Mouse (Mus musculus): ENCODE measurements at regions not wholly inside any gene's neighbourhood (a gene's known extent, or its start where the extent isn't known, plus 50 kb on each side); places are given as distances from the start of the nearest gene placed in this dataset.
A peak's percentile ranks its signal among the peaks of the same experiment; 100 is the strongest.

DNA sequence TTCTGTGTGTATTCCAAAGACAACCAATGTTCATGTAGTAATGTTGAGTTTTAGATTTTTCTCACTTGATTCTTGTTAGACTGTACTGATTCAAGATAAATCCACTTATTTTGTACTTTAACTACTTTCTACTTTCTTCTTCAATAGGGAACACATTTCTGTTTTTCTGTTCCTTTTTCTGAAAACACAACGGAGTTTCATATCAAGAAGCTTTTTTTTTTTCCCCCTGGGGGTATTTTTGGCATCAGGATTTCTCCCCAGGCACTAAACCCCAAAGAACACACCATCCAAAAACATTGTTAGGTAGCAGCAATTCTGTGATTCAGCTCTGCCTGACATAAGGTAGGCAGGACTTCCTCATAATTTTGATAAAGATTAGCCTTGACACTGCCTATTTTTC lies 1200.7 kb downstream of the Gsdmc2 start:
- no peak for DNase-seq (ENCODE audit: low read depth, low spot score)

DNA sequence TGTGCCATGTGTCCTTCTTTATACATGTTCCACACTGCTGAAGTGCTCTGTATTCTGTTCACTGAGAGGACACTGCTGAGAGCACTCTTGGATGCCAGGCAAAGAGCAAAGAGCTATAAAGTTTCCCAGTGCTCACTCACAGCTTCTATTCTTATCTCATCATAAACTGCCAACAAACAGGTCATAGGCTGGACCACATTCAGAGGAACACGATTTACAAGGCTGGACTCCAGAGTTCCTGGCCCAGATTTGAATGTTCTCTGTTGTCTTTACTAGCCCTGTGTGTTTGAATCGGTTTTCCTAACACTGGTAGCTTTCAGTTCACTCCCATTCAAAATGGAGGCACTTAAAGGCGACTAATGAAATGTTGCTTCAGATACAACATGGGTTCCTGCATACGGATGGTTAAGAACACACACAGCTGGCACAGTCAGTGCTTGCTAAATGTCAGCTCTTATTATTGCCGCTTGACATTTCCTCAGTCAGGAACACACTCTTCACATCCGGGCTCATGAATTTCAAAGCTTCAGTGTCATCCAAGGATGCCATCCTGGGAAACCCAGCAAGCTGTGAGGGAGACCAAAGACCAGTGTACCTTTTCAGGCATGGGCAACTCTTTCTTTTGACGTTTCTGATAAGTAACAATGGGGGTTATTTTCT lies 1203.8 kb downstream of the Gsdmc2 start:
- DNase-seq (ENCODE audit: low read depth, low spot score) = no peak

DNA sequence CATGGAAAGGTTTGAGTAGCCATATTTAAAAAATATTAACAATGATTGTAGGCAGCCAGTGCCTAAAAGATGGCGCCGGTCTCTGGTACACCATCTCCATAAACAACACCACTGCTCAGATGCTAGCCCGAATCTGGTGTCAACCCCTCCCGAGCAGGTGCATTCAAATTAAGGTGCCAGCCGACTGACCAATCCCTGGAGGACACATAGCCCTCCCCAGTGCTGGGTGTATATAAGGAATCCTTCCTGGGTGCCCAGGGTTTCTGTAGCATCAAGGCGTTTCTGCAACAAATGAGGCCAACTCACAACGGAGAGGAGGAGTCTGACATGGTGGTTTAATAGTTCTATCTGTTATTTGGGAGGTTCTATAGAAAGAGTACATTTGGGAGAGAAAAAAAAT lies 1219.6 kb downstream of the Gsdmc2 start:
- DNase-seq (ENCODE audit: low read depth, low spot score) = no peak

DNA sequence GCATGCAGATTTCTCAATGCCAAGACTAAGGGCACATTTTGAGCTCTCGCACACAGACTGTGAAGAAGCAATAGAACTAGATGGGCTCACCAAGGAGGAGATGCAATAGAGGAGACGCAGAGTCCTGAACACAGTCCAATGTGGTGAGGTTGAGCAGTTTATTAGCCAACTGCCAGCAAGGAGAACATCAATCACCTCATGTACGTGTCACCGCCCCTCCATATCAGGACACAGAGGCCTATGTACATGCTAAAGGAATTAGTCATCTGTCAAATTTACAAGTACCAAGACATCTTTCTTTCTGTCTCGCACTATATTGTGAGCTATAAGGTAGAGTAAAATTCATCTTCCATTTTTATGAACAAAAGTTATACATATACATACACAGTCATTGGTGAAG lies 1228.9 kb downstream of the Gsdmc2 start:
- no peak for DNase-seq (ENCODE audit: low read depth, low spot score)

GRCm38 (mm10) chr15:62596735-62597134 lies 1248.2 kb downstream of the Gsdmc2 start:
- DNase-seq (ENCODE audit: low read depth, low spot score) = no peak

DNA sequence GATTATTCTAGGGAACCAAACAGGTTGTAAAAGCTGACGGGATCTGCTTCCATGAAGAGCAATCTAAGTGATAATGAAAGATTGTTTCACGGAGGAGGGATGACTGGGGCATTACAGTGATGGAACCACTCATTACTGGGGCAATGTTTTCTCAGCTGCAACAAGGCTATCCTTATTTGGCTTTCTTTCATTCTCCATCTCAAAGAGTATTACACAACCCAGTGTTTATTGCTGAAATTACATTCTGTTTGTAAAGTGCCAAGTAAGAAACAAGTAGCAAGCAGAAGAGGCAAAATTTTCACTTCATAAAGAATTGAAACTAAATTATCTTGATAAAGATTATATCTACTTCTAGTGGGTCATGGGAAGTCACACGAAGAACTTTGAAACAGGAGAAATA lies 1256.4 kb downstream of the Gsdmc2 start:
- no peak for DNase-seq (ENCODE audit: low read depth, low spot score)

- DNase-seq (ENCODE audit: low read depth, low spot score) = no peak
These were observed 1266.2 kb downstream of the Gsdmc2 start for GRCm38 (mm10) chr15:62578788-62579187.

DNA sequence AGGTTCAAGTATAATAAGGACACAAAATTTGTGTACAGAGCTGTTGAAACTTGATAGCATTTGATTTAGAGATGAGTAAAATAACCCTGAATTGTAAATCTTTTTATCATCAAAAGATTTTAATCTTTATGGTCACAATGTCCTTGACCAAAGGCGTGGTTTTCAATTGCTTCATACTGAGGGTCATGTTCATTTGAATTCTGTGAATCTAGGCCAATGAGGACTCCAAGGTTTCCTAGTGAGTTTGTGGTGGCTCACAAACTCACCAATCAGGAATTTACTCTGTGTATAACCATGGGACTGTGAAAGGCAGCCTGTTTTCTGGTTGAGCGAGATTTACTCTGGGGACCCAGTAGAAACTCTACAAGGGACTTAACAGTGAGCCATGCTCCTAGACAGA lies 1269.2 kb downstream of the Gsdmc2 start:
- DNase-seq (ENCODE audit: low read depth, low spot score) = no peak

DNA sequence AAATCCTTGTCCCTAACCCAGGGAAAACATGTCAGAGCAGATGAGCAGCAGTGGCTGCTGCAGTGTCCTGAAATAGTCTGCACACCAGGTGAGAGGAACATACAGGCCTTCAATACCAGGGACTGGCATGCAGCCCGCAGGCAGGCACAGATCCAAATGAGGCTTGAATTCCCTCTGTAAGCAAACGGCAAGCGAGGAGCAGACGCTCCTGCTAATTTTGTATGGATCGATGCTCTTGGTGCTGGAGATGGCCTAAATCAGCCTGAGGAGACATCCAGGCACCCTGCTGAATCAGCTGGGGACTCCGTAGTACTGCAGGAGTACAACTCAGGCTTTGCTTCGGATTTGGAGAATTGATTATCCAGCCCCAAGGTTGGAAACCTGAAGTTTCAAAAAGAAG lies 1273.2 kb downstream of the Gsdmc2 start:
- DNase-seq (ENCODE audit: low read depth, low spot score) = peak; percentile 13

GRCm38 (mm10) chr15:62568788-62569713 lies 1275.9 kb downstream of the Gsdmc2 start:
- no peak for DNase-seq (ENCODE audit: low read depth, low spot score)

GRCm38 (mm10) chr15:62567431-62567830 lies 1277.5 kb downstream of the Gsdmc2 start:
- no peak for DNase-seq (ENCODE audit: low read depth, low spot score)

GRCm38 (mm10) chr15:62566106-62566511 lies 1278.9 kb downstream of the Gsdmc2 start:
- no peak for DNase-seq (ENCODE audit: low read depth, low spot score)

- DNase-seq (ENCODE audit: low read depth, low spot score) = no peak
These were observed 1311.7 kb downstream of the Gsdmc2 start for GRCm38 (mm10) chr15:62533233-62533632.

- no peak for DNase-seq (ENCODE audit: low read depth, low spot score)
These were observed 1316.0 kb downstream of the Gsdmc2 start for GRCm38 (mm10) chr15:62528975-62529374.

GRCm38 (mm10) chr15:62524628-62525027 lies 1320.3 kb downstream of the Gsdmc2 start:
- DNase-seq (ENCODE audit: low read depth, low spot score) = no peak

- DNase-seq (ENCODE audit: low read depth, low spot score) = no peak
These were observed 1320.8 kb downstream of the Gsdmc2 start for GRCm38 (mm10) chr15:62524135-62524534.

DNA sequence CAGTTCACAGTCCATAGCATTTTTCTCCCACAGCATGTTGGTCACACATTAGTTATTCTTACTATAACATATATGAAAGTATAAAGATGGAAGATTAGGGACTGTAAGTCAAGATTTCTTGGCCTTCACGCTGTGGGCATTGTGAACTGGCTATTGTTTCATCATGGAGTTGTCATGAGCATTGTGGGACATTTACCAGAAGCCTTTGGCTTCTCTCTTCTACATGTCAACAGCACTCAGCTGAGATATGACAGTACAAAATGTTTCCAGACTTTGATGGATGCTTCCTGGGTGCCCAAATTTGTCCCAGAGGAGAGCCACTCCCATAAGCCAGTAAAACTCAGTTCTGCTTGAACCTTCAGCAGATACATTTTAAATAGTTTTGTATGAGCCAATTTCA lies 1331.5 kb downstream of the Gsdmc2 start:
- no peak for DNase-seq (ENCODE audit: low read depth, low spot score)

GRCm38 (mm10) chr15:62511461-62511860 lies 1333.5 kb downstream of the Gsdmc2 start:
- no peak for DNase-seq (ENCODE audit: low read depth, low spot score)

GRCm38 (mm10) chr15:62503866-62504265 lies 1341.1 kb downstream of the Gsdmc2 start:
- DNase-seq (ENCODE audit: low read depth, low spot score) = no peak

DNA sequence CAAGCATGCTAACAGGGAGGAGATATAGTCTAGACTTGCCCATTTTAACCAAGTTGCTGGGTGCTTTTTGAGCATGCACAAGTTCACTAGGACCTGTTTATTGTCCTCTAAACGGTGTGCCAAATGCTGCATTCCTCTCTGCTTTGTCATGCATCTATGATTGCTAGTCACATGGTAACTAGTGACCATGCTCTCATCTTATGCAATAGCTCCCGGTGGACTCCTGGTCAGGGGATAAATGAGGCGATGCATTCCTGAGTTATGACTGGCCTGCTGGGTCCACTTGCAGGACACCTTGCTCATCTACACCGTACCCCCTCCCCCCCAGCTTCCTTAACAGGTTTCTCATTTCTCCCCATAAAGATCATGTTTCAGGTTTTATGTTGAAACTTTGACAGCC lies 1344.0 kb downstream of the Gsdmc2 start:
- no peak for DNase-seq (ENCODE audit: low read depth, low spot score)

DNA sequence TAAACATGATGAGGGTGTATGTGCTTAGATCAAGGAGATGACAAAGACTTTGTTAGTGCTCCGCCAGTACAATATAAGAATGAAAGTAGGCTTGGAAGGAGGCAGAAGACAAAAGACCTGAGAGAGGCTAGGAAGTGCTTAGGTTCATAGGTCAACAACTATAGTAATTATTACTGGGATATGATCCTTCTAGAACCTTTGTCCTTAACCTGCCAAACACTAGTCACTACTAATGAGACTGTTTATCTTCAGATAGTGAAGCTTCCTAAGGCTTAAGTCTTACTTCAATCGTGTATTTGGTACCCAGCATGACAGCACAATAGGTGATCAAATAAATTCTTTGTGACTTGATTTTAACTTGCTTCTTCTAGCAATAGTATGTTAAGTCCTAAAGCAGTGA lies 1344.5 kb downstream of the Gsdmc2 start:
- no peak for DNase-seq (ENCODE audit: low read depth, low spot score)

DNA sequence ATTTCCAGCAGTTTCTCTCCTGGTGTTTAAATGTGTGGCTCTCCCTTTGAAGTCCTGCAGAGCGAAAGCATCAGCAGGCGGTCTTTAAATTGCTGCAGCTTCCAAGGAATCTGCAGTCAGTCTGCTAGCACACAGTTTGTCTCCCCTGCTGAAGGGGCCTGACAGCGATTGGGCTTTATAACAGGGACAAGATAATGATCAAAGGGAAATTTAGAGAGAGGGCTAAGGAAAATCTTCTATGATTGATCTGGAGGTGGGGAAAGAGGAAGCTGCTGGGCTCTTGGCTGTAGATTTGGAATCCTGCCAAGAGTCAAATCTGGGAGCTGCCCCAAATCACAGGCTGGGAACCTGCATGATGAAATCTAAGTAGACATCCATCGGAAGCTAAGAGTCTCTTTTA lies 1348.8 kb downstream of the Gsdmc2 start:
- no peak for DNase-seq (ENCODE audit: low read depth, low spot score)

- DNase-seq (ENCODE audit: low read depth, low spot score) = no peak
These were observed 1352.6 kb downstream of the Gsdmc2 start for GRCm38 (mm10) chr15:62492350-62492749.
